Mouse (Mus musculus): ENCODE measurements at regions not wholly inside any gene's neighbourhood (a gene's known extent, or its start where the extent isn't known, plus 50 kb on each side); places are given as distances from the start of the nearest gene placed in this dataset.
A peak's percentile ranks its signal among the peaks of the same experiment; 100 is the strongest.

- peak in 1 of 2 experiments; percentile 7 for DNase-seq (ENCODE audit: low spot score in 2 of 2)
Observed at GRCm38 (mm10) chr14:36624134-36624533, 344.4 kb downstream of the Ccser2 start.

GRCm38 (mm10) chr14:36623036-36623435 lies 345.5 kb downstream of the Ccser2 start:
- DNase-seq (ENCODE audit: low spot score in 2 of 2) = no peak

- DNase-seq (ENCODE audit: low spot score in 2 of 2) = no peak
Observed at GRCm38 (mm10) chr14:36618459-36619085, 350.0 kb downstream of the Ccser2 start.

- no peak for DNase-seq (ENCODE audit: low spot score in 2 of 2)
Observed at GRCm38 (mm10) chr14:36617987-36618386, 350.6 kb downstream of the Ccser2 start.

DNA sequence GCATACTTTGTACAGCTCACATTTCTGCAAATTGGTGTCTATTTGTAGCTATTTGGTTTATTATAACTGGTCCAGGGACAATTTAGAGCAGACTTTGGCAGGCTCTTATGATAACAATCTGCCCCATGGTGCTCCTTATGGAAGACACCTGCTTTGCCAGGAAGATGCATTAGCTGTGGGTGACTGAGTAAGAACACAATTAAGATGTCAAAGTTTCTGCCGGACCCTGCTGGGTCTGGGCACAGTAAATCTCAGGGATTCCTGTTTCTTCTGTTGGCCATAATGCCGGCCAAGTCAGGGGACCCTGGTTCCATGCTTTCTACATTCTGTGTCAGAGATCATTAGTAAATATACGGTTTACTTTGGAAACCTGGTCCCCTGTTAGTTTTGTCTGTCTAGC lies 353.7 kb downstream of the Ccser2 start:
- DNase-seq (ENCODE audit: low spot score in 2 of 2) = no peak

- no peak for DNase-seq (ENCODE audit: low spot score in 2 of 2)
Observed at GRCm38 (mm10) chr14:36612860-36613259, 355.7 kb downstream of the Ccser2 start.

- peak; percentile 21 to 28 for DNase-seq (ENCODE audit: low spot score in 2 of 2)
Observed at GRCm38 (mm10) chr14:36584065-36584635, 384.4 kb downstream of the Ccser2 start.

GRCm38 (mm10) chr14:36583338-36584064 lies 385.1 kb downstream of the Ccser2 start:
- no peak for DNase-seq (ENCODE audit: low spot score in 2 of 2)

- DNase-seq (ENCODE audit: low spot score in 2 of 2) = no peak
Observed at GRCm38 (mm10) chr14:36563229-36563865, 405.2 kb downstream of the Ccser2 start.

DNA sequence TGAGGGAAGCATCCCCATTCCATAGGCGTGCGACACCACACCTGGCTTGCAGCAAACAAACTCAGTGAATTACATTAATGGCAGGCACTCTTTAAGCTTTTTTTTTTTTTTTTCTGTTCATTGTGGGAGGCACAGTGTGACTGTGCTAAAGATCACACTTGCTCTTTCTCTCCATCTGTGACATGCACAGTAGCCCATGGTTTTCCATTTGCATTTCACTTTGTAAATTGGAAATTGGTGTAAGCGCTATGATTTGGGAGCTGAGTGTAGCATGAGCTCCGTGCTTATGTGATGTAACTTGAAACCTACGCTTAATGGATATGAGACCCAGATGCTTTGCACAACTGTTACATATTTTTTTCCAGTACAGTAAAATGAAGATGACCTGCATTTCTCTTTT lies 431.2 kb downstream of the Ccser2 start:
- DNase-seq (ENCODE audit: low spot score in 2 of 2) = no peak

GRCm38 (mm10) chr14:36527310-36527709 lies 432.6 kb downstream of the 4930474N05Rik start:
- DNase-seq (ENCODE audit: low spot score in 2 of 2) = no peak

GRCm38 (mm10) chr14:36525591-36526037 lies 430.9 kb downstream of the 4930474N05Rik start:
- DNase-seq (ENCODE audit: low spot score in 2 of 2) = no peak

GRCm38 (mm10) chr14:36502076-36502994 lies 407.6 kb downstream of the 4930474N05Rik start:
- DNase-seq (ENCODE audit: low spot score in 2 of 2) = peak in 1 of 2 experiments; percentile 23

DNA sequence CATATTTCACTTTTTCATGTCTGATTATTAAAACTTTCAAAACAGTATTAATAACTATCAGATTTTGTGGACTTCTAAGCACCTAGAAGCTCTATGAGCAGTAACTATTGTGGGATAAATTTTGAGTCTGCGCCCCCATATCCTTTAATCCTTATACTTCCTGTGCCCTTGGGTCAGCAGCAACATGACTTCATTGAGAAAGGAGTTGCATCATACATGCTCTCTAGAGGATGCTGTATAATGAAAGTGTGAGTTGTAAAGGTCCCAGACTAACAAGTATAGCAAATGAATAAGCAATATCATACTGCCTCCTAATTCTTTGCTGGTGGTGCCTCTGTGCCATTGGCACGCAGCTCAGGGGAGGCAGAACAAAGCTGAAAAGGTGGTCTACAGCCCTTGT lies 404.6 kb downstream of the 4930474N05Rik start:
- DNase-seq (ENCODE audit: low spot score in 2 of 2) = no peak

GRCm38 (mm10) chr14:36485499-36485898 lies 390.8 kb downstream of the 4930474N05Rik start:
- no peak for DNase-seq (ENCODE audit: low spot score in 2 of 2)

DNA sequence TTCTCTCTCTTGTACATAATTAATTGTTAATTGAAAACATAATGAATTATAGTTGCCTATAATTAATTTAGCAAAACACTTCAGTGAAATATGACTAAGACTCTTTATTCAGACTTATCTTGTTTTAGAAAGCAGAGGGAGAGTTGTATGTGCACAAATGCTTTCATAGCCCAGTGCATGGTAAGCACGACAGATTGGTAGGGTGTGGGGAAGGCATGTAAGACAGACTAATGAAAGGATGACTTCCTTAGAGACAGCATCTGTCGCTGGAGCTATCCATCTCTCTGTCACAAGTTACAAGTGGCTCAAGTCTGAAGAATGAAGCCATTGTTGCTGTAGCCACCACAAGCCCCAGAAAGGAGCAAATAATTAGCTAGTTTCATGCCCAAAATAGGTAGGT lies 376.9 kb downstream of the 4930474N05Rik start:
- no peak for DNase-seq (ENCODE audit: low spot score in 2 of 2)

- DNase-seq (ENCODE audit: low spot score in 2 of 2) = no peak
Observed at GRCm38 (mm10) chr14:36470362-36470761, 375.6 kb downstream of the 4930474N05Rik start.

- no peak for DNase-seq (ENCODE audit: low spot score in 2 of 2)
Observed at GRCm38 (mm10) chr14:36453049-36453448, 358.3 kb downstream of the 4930474N05Rik start.

DNA sequence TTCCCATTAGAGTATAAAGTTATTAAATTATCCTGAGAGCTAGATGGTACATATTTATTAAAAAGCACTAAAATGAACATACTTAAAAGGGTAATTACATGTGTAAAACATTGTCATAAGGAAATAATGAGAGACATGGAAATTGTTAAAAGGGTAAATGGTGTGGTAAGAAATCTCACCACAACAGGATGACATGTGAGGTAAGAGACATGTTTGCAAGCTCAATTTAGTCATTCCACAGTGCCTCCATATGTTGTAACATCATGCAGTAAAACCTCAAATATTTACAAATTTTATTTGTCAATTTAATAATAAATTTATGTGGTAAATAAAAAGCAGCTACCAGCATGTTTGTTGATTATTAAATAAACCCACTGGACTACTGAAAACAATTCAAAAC lies 355.4 kb downstream of the 4930474N05Rik start:
- DNase-seq (ENCODE audit: low spot score in 2 of 2) = no peak

- no peak for DNase-seq (ENCODE audit: low spot score in 2 of 2)
Observed at GRCm38 (mm10) chr14:36414656-36415273, 320.0 kb downstream of the 4930474N05Rik start.

All from layer of hippocampus, postnatal 10 days (tissue).